Mouse (Mus musculus) cerebellum, postnatal 10 days (tissue): ENCODE results near the gene Tollip.
A peak's percentile ranks its signal among the peaks of the same experiment; 100 is the strongest.
"Not testable (repeated sequence)": the region's sequence is repeated elsewhere in the genome, so short reads cannot be mapped to it uniquely, and the experiment has no call there.

Experiments
- DNase-seq, 2 experiments: peaks; one replicate each; pipeline ENCODE4 v3.0.0; 2021; ENCODE audit warnings: mixed read lengths in 2 of 2

The Tollip gene

GRCm38 (mm10) chr7:141928642-141929041, 10.3 kb upstream of the Tollip start:
- DNase-seq = no peak

- peak; percentile 94 to 97 for DNase-seq
Observed at GRCm38 (mm10) chr7:141924917-141925316, 6.6 kb upstream of the Tollip start.

DNA sequence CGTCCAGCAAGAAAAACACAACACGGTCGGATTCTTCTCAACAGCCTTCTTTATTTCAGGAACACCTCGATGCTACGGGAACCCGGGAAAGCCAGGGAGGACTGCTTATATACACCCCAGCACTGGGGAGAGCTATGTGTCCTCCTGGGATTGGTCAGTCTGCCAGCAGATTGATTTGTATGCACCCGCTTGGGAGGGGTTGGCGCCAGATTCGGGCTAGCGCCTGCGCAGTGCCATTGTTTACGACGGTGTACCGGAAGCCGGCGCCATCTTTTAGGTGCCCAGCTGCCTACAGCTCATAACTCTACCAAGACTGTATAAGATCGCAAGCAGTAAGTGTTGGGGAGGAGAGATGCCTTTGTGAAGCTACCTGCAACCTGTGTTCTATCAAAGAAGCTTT, 5.8 kb upstream of the Tollip start:
- not testable (repeated sequence) for DNase-seq

DNA sequence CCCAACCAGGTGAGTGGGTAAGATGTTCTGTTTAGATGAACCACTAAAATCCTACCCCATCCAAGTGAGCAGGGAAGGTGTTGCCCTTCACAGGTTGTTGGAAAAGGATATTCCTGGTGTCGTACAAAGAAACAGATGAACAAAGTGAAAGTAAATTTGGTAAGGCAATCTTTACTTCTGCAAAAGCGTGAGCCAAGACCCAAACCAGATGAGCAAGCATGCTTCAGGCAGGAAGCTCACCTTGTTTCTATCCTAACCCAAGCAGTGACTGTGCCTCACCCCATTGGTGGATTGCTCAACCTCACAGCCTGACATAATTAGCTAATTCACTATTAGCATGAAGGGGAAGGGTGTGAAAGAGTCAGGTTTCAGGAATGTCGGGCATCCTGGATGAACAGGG, 7.0 kb downstream of the Tollip start:
- DNase-seq = no peak

DNA sequence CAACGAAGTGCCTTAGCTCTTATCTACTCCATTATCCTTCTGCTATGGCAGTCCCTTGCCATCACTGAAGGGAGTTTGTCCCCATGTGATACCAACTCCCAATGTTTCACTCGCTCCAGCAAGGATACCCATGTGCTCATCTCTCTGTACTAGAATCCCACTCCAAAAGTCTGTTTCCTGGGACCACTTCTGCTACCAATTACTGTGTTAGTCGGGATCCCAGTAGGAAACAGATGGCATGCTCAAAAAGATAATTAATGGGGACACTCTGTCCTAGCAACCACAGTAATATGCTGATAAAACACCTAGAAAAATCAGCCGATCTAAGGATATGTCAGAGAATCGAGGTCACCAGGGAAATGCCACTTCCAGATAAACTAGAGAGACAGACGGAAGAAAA, 9.7 kb downstream of the Tollip start:
- DNase-seq = peak in 1 of 2 experiments; percentile 17

DNA sequence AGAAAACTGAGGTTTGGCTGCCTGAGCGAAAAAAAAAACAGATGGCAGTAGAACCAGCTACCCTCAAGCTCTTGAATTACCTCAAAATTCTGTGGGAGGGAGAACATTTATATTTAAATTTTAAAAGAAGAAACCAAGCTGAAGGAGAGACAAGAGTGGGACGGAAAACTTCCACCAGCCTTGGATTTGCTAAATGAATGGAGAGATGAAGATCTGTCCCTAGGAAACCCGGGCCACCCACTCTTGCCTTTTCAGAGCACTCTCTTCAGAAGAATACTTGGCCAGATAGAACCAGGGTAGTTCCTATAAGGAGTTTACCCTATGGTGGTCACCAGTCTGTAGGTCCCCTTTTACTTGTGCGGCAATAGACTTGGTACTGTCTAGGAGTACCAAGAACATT, 15.5 kb downstream of the Tollip start:
- no peak for DNase-seq

GRCm38 (mm10) chr7:141902269-141902729, 16.0 kb downstream of the Tollip start:
- peak; percentile 100 for DNase-seq

DNA sequence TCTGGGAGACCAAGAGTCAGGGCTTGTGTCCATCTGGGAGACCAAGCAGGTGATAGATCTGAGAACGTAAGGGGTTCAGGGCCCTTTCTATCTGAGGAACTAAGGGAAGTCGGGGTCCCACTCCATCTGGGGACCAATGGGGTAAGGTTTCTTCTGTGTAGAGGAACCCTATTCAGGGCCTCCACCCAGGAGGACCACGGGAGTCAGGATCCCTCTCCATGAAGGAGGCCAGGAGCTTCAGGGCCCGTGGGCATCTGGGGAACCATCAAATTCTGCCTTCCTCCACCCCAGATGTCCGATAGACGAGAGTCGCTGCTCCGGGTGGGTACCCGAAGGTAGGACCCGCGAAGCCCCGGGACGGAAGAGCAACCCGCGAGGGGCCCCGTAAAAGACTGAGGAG, 16.5 kb downstream of the Tollip start:
- DNase-seq = no peak

- DNase-seq = peak; percentile 53 to 57
Observed at GRCm38 (mm10) chr7:141892151-141892550, 26.2 kb downstream of the Tollip start.

DNA sequence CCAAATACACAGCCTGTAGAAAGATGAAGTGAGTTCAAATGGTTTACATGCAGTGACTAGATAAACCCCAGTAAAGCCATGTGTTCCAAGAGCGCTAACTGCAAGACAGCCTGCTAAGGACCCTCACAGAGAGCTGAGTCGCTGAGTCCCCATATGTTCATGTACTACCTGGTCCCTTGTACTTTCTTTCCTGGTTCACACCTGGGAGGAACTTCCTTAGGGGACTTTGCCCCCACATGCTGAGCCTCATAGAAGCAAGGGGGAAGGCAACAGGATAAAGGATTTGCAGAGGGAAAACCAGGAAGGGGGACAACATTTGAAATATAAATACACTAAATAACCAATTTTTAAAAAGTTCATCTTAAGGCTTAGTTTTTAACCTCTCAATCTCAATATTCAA, 39.5 kb downstream of the Tollip start:
- no peak for DNase-seq

DNA sequence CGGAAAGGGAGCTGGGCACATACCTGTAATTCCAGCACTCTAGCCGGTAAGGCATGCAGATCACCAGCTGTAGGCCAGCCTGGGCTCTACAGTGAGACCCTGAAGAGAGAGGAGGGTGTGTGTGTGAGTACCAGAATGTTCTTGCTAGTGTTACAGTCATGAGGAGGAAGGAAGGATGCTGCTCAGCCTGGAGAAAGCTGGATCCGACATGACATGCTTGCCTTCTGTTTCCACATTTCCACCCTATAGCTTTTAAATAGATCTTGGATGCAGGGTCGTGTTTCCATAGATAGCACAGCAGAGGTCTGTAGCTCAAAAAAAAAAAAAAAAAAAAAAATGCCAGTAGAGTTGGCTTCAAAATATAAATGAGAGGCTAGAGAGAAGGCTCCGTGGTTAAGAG, 43.4 kb downstream of the Tollip start:
- DNase-seq = no peak

GRCm38 (mm10) chr7:141870553-141870952, 47.8 kb downstream of the Tollip start:
- peak in 1 of 2 experiments; percentile 30 for DNase-seq

DNA sequence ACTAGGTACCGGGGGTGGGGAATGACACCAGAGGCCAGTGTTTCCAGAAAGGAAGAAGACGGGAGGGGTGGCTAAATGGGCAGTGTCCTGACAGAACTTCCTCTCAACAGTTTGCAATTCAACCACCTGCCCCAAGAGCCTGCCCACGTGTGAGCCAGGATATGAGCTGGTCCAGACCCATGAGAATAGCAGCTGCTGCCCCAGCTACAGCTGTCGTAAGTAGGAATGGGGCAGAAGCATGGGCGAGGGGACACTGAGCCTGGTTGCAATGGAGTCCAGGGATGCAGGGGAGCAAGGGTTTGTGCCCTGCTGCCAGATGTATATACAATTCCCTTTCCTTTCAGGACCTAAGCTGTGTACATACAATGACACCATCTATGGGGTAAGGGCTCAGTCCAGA, 48.7 kb downstream of the Tollip start:
- no peak for DNase-seq

DNA sequence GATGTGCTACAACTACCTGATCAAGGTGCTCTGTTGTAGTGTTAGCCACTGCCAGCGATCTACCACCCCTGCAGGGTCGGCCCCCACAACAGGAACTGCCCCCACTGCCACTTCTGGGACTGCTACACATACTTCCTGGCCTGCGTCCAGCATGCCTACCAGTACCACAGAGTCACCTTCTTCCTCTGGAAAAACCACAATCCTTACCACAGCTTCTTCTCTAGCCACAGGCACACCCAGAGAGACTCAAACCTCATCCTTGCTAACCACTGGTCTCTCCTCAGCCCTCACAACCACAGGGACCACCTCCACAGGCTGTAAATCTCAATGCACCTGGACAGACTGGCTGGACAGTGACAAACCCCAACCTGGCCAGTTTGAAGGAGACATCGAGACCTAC, 57.3 kb downstream of the Tollip start:
- DNase-seq = no peak

DNA sequence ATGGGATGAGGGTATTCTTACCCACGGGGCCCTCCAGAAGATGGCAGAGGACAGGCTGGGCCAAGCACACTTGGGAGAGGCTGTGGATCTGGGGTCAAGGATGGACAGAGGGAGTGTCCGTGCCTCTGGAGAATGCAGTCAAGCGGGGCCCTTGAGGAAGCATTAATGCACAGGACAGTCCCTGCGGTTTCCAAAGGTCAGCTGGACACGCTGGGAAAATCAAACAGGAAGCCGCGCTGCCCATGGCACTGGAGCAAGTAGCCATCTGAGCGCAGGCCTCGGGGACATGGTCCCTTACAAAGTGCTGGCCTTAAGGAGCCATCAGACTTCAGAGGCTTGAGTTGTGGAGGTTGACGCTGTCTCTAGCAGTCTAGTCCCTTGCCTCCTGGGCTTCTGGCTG, 78.0 kb downstream of the Tollip start:
- DNase-seq = no peak

GRCm38 (mm10) chr7:141838779-141839178, 79.5 kb downstream of the Tollip start, which contains the start of gene Muc5b:
TSS of gene Muc5b (plus strand) at chr7:141839070.
- DNase-seq = peak; percentile 57 to 64

DNA sequence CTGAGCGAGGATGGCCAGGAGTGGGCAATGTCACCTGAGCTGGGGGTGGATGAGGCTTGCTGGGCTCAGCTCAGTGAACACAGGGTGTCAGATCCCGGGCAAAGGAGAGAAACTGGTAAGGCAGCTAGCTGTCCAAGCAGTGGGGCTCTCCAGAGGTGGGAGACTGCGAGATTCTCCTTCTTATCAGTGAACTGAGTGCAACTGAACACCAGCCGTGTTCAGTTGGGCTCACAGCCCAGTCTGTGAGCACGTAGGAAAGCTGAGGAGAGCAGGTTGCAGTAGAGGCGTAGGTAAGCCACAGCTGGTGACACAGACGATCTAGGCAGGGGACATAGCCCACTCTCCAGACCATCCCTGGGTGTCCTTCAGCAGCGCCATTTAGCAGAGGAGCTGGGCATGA, 81.9 kb downstream of the Tollip start:
- peak in 1 of 2 experiments; percentile 17 for DNase-seq

DNA sequence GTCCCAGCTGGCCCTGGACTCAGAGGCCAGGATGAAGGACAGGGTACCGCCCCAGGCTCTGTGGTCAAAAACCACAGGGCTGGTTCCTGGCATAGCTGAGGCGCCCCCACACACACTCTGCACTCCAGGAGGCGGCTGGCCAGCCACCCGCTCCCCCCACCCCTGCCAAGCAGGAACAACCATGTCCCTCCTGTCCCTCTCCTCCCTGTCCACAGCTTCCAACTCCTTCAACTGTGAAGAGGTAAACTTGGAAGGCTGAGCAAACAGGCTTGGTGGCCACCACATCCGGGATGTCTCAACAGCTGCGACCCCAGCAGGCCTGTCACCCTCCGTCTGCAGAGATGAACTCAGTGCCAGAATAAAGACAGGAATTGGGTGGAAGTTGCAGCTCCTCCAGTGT, 82.4 kb downstream of the Tollip start:
- peak; percentile 53 to 74 for DNase-seq
